Mouse (Mus musculus) lung, adult 2 months (tissue): ENCODE measurements around the gene S100a3.

Experiments
- CTCF ChIP-seq: fragments of 200-500 bp; IDR thresholded peaks from 2 replicates; pipeline ENCODE4 v1.5.1; 2011; ENCODE audit warnings: mild to moderate bottlenecking, low read length, control low read depth; ENCODE audit not compliant: insufficient read depth
- POLR2A ChIP-seq: fragments of 200-500 bp; IDR thresholded peaks from 2 replicates; pipeline ENCODE4 v1.6.1; 2011; ENCODE audit warnings: low read depth, mild to moderate bottlenecking, control low read depth, low read length, borderline replicate concordance; ENCODE audit errors: extremely low read depth

DNA sequence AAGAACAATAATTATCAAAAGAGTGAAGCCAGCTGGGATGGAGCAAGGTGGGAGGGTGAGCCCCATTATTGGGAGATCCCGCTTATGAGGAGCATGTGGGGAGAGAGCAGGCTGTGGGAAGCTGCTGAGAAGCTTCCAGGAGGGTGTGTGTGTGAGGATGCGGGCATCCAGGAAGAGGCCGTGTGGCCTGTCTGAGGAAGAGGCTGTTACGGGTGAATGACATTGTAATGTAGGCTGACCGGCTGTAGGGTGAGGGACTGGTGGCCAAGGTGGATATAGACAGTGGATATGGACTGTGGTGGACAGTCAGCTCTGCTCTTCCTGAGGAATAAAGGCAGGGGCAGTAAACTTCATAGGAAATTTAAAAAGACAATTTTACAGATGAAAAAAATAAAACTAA is 65.1 kb downstream of the S100a3 start:
- TF ChIP-seq POLR2A, result no peak
- no peak for TF ChIP-seq CTCF
